Mouse (Mus musculus) olfactory bulb, adult 2 months (tissue): ENCODE results near the gene Cdh13.

Experiments used
- CTCF ChIP-seq: fragments of 200-500 bp; IDR thresholded peaks from 2 replicates; pipeline ENCODE4 v1.5.1; 2012; ENCODE audit warnings: low read depth, mild to moderate bottlenecking, low read length, moderate library complexity; ENCODE audit not compliant: insufficient read depth
- POLR2A ChIP-seq: fragments of 200-500 bp; IDR thresholded peaks from 2 replicates; pipeline ENCODE4 v1.6.1; 2012; ENCODE audit warnings: mild to moderate bottlenecking, low read depth, low read length, moderate library complexity; ENCODE audit not compliant: insufficient read depth

- no peak for TF ChIP-seq CTCF
- TF ChIP-seq POLR2A, result no peak
Observed at GRCm38 (mm10) chr8:118296477-118296876, 12.9 kb downstream of the Cdh13 start.
